Mouse (Mus musculus) olfactory bulb, adult 2 months (tissue): ENCODE measurements around the gene Smg6. TPM values are rescaled to one million over a fixed set of nuclear protein-coding genes. Genes with fewer than 3 reads are reported as not detected.

Experiments
- H3K27ac ChIP-seq: fragments of 200-500 bp; 2 replicates; pipeline ENCODE4 v1.5.1; 2012; ENCODE audit warnings: low read depth, low read length; ENCODE audit not compliant: insufficient read depth
- H3K4me1 ChIP-seq: fragments of 200-500 bp; 2 replicates; pipeline ENCODE4 v1.6.1; 2012; ENCODE audit warnings: low read length; ENCODE audit not compliant: control insufficient read depth, insufficient read depth
- H3K4me3 ChIP-seq: fragments of 200-500 bp; 2 replicates; pipeline ENCODE4 v1.5.1; 2012; ENCODE audit warnings: mild to moderate bottlenecking, low read depth, low read length, moderate library complexity; ENCODE audit not compliant: insufficient read depth
- CTCF ChIP-seq: fragments of 200-500 bp; IDR thresholded peaks from 2 replicates; pipeline ENCODE4 v1.5.1; 2012; ENCODE audit warnings: low read depth, mild to moderate bottlenecking, low read length, moderate library complexity; ENCODE audit not compliant: insufficient read depth
- POLR2A ChIP-seq: fragments of 200-500 bp; IDR thresholded peaks from 2 replicates; pipeline ENCODE4 v1.6.1; 2012; ENCODE audit warnings: mild to moderate bottlenecking, low read depth, low read length, moderate library complexity; ENCODE audit not compliant: insufficient read depth
- WGBS: fragments of 180-500 bp; shearing (Covaris S2); methylation state at CpG from one replicate; pipeline ENCODE4 v1.1.7; 2018; 5-methylcytosine and 5-hydroxymethylcytosine counted together
- polyA plus RNA-seq: library from polyadenylated mRNA; stranded (reverse); fragments of >200 nt; gene quantifications from 2 replicates; pipeline ENCODE4 v1.2.4, GENCODE M21; 2012; ENCODE audit warnings: low replicate concordance; ENCODE audit not compliant: missing spikeins, insufficient read depth, insufficient read length

The Smg6 gene
- polyA plus RNA-seq, 1 experiment = 86.4 TPM

DNA sequence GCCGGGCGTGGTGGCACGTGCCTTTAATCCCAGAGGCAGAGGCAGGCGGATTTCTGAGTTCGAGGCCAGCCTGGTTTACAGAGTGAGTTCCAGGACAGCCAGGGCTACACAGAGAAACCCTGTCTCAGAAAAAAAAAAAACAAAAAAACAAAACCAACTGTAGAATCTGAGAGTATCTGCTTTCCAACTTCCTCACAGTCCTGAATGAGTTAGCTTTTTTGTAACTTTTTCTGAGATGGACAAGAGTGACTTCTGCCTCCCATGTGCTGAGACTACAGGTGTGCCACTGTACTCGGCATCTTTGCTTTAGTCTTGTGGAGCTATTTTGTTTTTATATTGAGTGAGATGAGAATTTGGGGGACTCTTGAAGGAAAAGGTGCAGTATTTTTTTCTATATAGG is 137.0 kb downstream of the Smg6 start:
- Histone ChIP-seq H3K4me1 (no peaks in the 10 kb centered on the region), H3K4me3 (no peak overlapping the region), H3K27ac (no peak overlapping the region)
- 95% methylated on average over 6 of the region's 6 CpGs for WGBS
- no peak for TF ChIP-seq POLR2A
- TF ChIP-seq CTCF = no peak

DNA sequence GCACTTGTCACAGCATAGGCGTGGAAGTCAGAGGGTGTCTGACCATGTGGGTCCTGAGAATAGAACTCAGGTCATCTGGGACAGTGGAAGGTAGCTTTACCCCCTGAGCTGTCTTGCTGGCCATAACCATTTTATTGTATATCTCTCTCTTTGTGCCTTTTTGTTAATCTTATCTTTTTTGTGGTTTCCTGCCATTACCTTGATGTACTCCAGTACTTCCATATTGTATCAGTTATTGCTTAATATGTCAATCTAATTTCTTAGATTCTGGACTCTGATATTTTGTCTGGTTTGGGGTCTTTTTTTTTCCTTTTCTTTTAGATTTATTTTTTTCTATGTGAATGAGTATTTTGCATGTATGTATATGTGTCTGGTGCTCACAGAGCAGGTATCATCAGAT is 138.6 kb downstream of the Smg6 start:
- TF ChIP-seq CTCF (no peak), POLR2A (no peak)
- no peak overlapping the region for H3K27ac ChIP-seq
- WGBS = 97% methylated on average over 1 of the region's 1 CpGs
- H3K4me3 ChIP-seq = no peak overlapping the region
- no peaks in the 10 kb centered on the region for H3K4me1 ChIP-seq

DNA sequence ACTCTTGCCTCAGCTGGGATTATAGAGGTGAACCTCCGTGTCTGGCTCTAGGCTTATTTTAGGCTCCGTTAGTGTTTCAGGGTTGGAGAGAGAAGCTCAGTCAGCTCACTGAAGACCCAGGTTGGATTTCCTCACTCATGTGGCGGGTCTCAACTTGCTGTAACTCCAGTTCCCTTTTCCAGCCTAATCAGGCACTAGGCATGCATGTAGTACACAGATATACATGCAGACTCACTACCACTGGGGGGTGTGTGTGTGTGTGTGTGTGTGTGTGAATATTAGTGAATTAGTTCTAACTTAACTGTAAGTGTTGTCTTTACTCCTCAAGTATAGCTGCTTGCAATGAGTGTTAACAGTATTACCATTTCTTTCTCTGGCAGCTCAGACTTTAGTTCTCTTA is 145.7 kb downstream of the Smg6 start:
- no peak overlapping the region for H3K4me3 ChIP-seq
- TF ChIP-seq CTCF = no peak
- TF ChIP-seq POLR2A = no peak
- H3K4me1 ChIP-seq = no peaks in the 10 kb centered on the region
- H3K27ac ChIP-seq = no peak overlapping the region
- 85% methylated on average over 3 of the region's 3 CpGs for WGBS

DNA sequence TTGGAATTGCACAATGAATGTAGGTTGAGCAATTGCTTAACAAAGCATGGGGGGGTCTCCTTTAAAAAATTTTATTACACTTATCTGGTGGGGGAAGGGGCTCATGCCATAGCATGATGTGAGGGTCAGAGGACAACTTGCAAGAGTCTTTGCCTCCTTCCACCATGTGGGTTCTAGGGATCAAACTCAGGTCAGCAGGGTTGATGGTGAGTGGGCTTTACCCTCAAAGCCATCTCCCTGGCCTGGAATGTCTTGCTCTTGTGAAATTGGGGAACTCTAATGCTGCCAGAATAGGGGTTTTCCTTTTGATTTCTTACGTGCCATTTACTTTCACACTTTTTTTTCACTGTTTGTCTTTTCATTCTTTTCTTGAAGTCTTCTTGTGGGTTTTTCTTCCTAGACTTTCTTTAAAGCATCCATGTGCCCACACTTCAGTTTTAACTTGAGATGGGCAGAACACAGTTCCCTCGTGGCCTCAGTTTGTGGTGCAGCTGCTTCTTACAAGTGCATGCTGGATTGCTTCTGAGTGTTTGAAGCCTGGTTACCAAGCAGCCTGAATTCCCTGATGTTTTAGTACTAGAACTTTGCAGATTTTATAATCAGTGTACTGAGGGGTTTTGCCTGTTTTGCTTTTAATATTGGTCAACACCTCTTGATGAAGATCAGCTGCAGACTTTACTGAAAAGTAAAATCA is 147.5 kb downstream of the Smg6 start:
- no peaks in the 10 kb centered on the region for H3K4me1 ChIP-seq
- no peak for TF ChIP-seq POLR2A
- TF ChIP-seq CTCF = no peak
- whole genome bisulfite sequencing = 47% methylated on average over 2 of the region's 2 CpGs

DNA sequence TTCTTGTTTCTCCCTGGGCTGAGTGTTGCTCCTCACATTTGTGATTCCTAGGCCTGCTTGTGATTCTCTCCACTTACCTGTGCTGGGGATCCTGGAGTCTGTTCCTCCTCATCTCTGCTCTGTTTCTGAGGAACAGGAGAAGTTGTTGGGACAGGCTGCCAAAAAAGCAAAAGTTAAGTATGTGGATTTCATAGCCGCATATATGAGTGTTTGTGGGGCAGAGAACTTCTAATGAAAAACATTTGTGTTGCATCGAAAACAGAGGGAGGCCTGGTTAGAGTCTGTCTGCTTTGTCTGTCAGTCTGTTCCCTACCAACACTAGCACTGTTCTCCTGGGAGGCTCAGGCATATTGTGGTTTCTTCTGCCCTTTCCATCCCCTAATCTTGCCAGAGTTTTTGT is 148.1 kb downstream of the Smg6 start:
- 96% methylated on average over 2 of the region's 2 CpGs for WGBS
- H3K4me1 ChIP-seq = no peaks in the 10 kb centered on the region
- TF ChIP-seq POLR2A = no peak
- TF ChIP-seq CTCF = no peak
- H3K4me3 ChIP-seq = no peak overlapping the region
- no peak overlapping the region for H3K27ac ChIP-seq

More for the DNA sequence above, 147.5 kb downstream of the Smg6 start:
- Histone ChIP-seq H3K27ac (no peak overlapping the region), H3K4me3 (no peak overlapping the region)

DNA sequence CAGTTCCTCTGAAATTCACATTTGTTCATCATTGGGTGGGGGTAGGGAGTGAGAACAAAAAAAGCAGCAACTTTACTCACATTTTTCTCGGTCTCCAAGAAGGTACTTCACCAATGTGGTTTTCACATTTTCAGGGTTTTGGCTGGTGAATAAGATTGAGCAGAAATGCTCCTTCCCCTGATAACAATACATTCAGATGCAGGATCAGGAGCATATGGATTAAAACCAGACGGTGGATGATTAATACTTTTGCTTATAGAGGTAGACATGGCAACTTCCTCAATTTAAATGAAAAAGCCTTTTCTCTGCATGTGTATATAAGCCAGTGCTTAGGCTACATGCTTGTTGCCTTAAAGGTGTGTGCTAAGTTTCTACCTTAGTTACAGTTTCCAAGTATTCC is 148.9 kb downstream of the Smg6 start:
- TF ChIP-seq CTCF = no peak
- TF ChIP-seq POLR2A = no peak
- no peaks in the 10 kb centered on the region for H3K4me1 ChIP-seq
- 73% methylated on average over 2 of the region's 2 CpGs for WGBS

DNA sequence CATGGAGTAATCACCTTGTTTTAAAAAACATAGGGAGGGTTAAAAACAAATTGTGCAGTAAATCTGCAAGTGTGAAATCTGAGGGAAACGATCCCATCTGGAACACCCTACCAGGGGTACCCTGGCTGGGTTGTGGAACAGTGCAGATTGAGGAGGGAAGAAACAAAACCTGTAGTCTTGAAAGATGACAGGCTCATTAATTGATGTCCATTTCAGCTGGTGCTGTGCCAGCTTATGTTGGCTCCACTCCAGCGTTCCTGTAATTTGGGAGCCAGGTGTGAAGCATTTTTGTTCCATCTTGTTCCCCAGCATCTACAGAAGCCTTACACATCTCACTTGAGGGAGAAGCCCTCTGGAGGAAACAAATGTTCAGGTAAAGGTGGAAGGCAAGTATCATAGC is 153.0 kb downstream of the Smg6 start:
- Histone ChIP-seq H3K27ac (no peak overlapping the region), H3K4me1 (no peaks in the 10 kb centered on the region), H3K4me3 (no peak overlapping the region)
- no peak for TF ChIP-seq POLR2A
- no peak for TF ChIP-seq CTCF
- 58% methylated on average over 2 of the region's 2 CpGs for WGBS

More for the DNA sequence above, 148.9 kb downstream of the Smg6 start:
- H3K27ac ChIP-seq = no peak overlapping the region
- no peak overlapping the region for H3K4me3 ChIP-seq

DNA sequence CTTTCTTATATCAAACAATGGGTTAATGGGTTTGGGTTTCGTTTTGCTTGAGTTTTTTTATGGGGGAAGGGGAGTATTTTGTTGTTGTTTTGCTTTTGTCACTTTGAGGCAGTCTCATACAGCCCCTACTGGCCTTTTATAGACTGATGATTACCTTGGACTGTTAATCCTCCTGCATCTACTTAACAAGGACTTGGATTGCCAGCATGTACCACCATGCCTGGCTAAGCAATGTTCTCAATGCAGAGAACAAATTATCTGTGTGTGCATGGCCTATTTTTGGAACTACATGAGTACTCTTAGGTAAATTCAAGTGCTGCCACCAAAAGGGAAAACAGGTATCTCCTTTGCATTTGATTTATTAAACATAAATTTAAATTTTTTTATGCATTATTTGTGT is 157.4 kb downstream of the Smg6 start:
- WGBS = 45% methylated on average over 1 of the region's 1 CpGs
- no peak for TF ChIP-seq POLR2A
- TF ChIP-seq CTCF = no peak
- Histone ChIP-seq H3K4me3 (no peak overlapping the region), H3K4me1 (no peaks in the 10 kb centered on the region), H3K27ac (no peak overlapping the region)

DNA sequence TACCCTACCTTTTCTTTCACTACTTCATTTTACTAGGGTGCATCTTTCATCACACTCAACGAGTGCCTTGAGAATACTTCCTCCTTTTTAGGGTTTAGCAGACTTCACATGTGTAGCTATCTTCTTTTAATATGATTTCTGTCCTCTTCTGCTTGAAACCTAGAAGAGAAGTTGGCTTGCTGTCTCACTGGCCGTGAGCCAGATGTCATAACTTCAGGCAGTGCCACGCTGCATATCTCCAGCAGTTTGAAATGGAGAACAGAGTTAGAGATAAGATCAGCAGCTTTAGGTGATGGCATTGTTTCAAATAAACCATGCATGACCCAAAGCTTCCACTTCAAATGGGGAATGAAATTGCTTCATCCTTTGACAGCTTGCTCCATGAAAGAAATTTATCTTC is 166.5 kb downstream of the Smg6 start:
- Histone ChIP-seq H3K4me1 (no peaks in the 10 kb centered on the region), H3K27ac (no peak overlapping the region), H3K4me3 (no peak overlapping the region)
- WGBS = 75% methylated on average over 3 of the region's 3 CpGs
- TF ChIP-seq CTCF (no peak), POLR2A (no peak)

DNA sequence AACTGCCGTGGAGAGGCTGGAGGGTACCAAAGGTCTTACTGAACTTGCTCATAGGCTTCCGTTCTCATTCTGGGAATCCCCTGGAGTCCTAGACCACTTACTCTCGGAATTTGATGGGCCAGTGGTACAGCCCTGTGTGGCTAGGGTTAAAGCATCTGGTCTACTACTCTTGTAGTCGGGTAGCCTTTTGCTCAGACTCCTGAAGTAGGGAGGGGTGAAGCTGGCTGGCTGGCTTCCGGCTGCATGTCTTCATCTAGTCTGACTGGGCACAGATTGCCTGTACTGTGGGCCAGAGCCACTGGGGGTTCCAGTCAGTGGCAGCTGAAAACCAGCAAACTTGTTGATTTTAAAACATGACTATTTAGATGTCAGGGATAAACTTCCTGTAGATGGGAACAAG is 167.0 kb downstream of the Smg6 start:
- H3K27ac ChIP-seq = no peak overlapping the region
- TF ChIP-seq CTCF = no peak
- TF ChIP-seq POLR2A = no peak
- H3K4me1 ChIP-seq = no peaks in the 10 kb centered on the region
- whole genome bisulfite sequencing = 78% methylated on average over 5 of the region's 5 CpGs
- no peak overlapping the region for H3K4me3 ChIP-seq

DNA sequence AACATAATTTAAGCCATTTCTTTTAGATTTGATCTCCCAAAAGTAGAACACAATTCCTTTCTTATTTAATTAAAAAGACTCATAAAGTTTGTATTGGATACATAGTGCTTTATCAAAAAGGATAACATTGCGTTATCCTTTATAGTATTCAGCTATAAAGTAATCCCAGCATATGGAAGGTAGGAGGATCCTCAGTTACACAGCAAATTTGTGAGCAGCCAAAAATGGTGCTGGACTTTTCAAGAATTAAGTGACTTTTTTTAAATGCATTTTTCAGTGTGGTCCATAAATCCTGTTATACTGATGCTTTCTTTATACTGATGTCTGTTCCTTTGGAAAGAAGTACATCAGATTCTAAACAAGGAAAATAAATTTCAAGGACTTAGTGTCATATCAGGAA is 169.1 kb downstream of the Smg6 start:
- 98% methylated on average over 1 of the region's 1 CpGs for WGBS
- Histone ChIP-seq H3K27ac (no peak overlapping the region), H3K4me1 (no peaks in the 10 kb centered on the region), H3K4me3 (no peak overlapping the region)
- TF ChIP-seq CTCF = no peak
